Mouse (Mus musculus) bone marrow macrophage, adult 2 months (primary cell): ENCODE results near the gene Col11a2. TPM values are rescaled to one million over a fixed set of nuclear protein-coding genes. Genes with fewer than 3 reads are reported as not detected.

ENCODE experiments used
- H3K27ac ChIP-seq: 2 replicates; pipeline ENCODE4 v1.5.1; 2012; ENCODE audit warnings: low read depth, low read length; ENCODE audit not compliant: insufficient read depth
- H3K4me1 ChIP-seq: 2 replicates; pipeline ENCODE4 v1.6.1; 2012; ENCODE audit warnings: low read length; ENCODE audit not compliant: control insufficient read depth, insufficient read depth
- H3K4me3 ChIP-seq: 2 replicates; pipeline ENCODE4 v1.5.1; 2012; ENCODE audit warnings: mild to moderate bottlenecking, low read length, moderate library complexity; ENCODE audit not compliant: insufficient read depth
- CTCF ChIP-seq: IDR thresholded peaks from 2 replicates; pipeline ENCODE4 v1.5.1; 2012; ENCODE audit warnings: low read depth, mild to moderate bottlenecking, low read length, moderate library complexity
- POLR2A ChIP-seq: IDR thresholded peaks from 2 replicates; pipeline ENCODE4 v1.6.1; 2012; ENCODE audit warnings: mild to moderate bottlenecking, low read depth, low read length, borderline replicate concordance
- polyA plus RNA-seq: library from polyadenylated mRNA; stranded (reverse); fragments of >200 nt; gene quantifications from 2 replicates; pipeline ENCODE4 v1.2.4, GENCODE M21; 2012; ENCODE audit not compliant: missing spikeins, insufficient read depth, insufficient read length

Col11a2 gene
- polyA plus RNA-seq, 1 experiment = 0.51 TPM

DNA sequence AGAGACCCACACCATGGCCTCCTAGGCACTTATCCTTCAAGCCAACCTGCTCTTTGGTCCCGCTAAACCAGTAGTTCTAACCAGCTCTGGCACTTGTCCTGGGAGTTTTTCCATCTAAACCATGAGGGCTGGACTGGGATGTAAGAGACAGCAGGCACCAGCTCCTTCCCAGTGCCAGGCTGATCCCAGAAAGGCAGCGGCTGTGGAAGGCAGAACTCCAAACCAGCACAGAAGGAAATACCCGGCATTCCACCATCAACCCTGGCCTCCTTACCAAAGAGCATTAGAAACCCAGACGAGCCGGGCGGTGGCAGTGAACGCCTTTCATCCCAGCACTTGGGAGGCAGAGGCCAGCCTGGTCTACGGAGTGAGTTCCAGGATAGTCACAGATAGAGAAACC is 71.1 kb downstream of the Col11a2 start:
- no peak overlapping the region for H3K4me3 ChIP-seq
- peaks cover 16% of the 10 kb centered on the region for H3K4me1 ChIP-seq
- H3K27ac ChIP-seq = no peak overlapping the region
- TF ChIP-seq CTCF = no peak
- no peak for TF ChIP-seq POLR2A

DNA sequence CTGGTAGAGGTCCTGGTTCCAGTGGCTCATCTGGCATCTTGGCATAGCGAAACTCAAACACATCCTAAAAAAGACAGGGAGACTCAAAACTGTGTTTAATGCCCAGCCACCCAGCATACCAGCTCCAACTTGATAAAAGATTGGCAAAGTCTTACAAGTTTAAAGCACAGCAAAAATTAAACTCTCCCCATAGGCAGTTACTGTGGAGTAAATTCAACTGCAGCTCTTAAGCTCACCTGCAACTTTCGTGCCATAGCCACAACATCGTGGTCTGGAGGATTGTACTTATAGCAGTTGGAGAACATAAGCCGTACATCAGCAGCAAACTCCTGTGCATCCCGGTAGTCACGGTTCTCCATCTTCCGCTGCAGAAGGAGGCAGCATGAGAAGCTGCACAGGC is 74.9 kb downstream of the Col11a2 start:
- H3K4me3 ChIP-seq = no peak overlapping the region
- no peak overlapping the region for H3K27ac ChIP-seq
- no peak for TF ChIP-seq POLR2A
- TF ChIP-seq CTCF = no peak
- H3K4me1 ChIP-seq = peaks cover 22% of the 10 kb centered on the region

Other genes with a start within 250 kb of the Col11a2 start
- 27.5 and 33.3 TPM in 2 replicates for gene Kank3, start 228.9 kb upstream of the Col11a2 start, polyA plus RNA-seq
- gene Rps28, start 214.9 kb upstream of the Col11a2 start, polyA plus RNA-seq = 1,369 and 1,530 TPM in 2 replicates
- 197 and 199 TPM in 2 replicates for gene Ndufa7, start 214.9 kb upstream of the Col11a2 start, polyA plus RNA-seq
- 4.4 TPM in 2 replicates for gene Cd320, start 196.3 kb upstream of the Col11a2 start, polyA plus RNA-seq
- gene Gm7029, start 165.6 kb upstream of the Col11a2 start, polyA plus RNA-seq = not detected in 2 replicates
- 35.5 and 36.3 TPM in 2 replicates for gene Kifc1, start 148.8 kb upstream of the Col11a2 start, polyA plus RNA-seq
- 3.5 and 6.4 TPM in 2 replicates for gene Platr17, start 134.3 kb upstream of the Col11a2 start, polyA plus RNA-seq
- 58.1 and 69.3 TPM in 2 replicates for gene Daxx, start 130.0 kb upstream of the Col11a2 start, polyA plus RNA-seq
- gene Tapbp, start 123.5 kb upstream of the Col11a2 start, polyA plus RNA-seq = 389 and 454 TPM in 2 replicates
- gene Zbtb22, start 123.5 kb upstream of the Col11a2 start, polyA plus RNA-seq = 21.8 and 24.0 TPM in 2 replicates
- 209 and 216 TPM in 2 replicates for gene Rgl2, start 109.9 kb upstream of the Col11a2 start, polyA plus RNA-seq
- gene Pfdn6, start 99.1 kb upstream of the Col11a2 start, polyA plus RNA-seq = 54.1 and 54.9 TPM in 2 replicates
- gene Wdr46, start 98.8 kb upstream of the Col11a2 start, polyA plus RNA-seq = 10.1 and 10.2 TPM in 2 replicates
- gene B3galt4, start 87.9 kb upstream of the Col11a2 start, polyA plus RNA-seq = 8.3 and 8.7 TPM in 2 replicates
- gene Vps52, start 83.6 kb upstream of the Col11a2 start, polyA plus RNA-seq = 41.3 and 49.7 TPM in 2 replicates
- gene Rps18, start 83.4 kb upstream of the Col11a2 start, polyA plus RNA-seq = 1,144 and 1,230 TPM in 2 replicates
- gene H2-K1, start 39.1 kb upstream of the Col11a2 start, polyA plus RNA-seq = 2,635 and 2,812 TPM in 2 replicates
- 22.8 and 22.9 TPM in 2 replicates for gene Ring1, start 14.8 kb upstream of the Col11a2 start, polyA plus RNA-seq
- gene H2-Ke6, start 11.4 kb upstream of the Col11a2 start, polyA plus RNA-seq = 64.2 and 78.0 TPM in 2 replicates
- 62.3 and 70.1 TPM in 2 replicates for gene Slc39a7, start 7.8 kb upstream of the Col11a2 start, polyA plus RNA-seq
- gene Rxrb, start 7.6 kb upstream of the Col11a2 start, polyA plus RNA-seq = 50.2 and 51.9 TPM in 2 replicates
- 0.88 TPM in 1 of 2 replicates, not detected in the other for gene H2-Oa, start 52.9 kb downstream of the Col11a2 start, polyA plus RNA-seq
- gene H2-DMa, start 80.1 kb downstream of the Col11a2 start, polyA plus RNA-seq = 206 and 214 TPM in 2 replicates
- 156 and 185 TPM in 2 replicates for gene Brd2, start 83.2 kb downstream of the Col11a2 start, polyA plus RNA-seq
- gene H2-DMb2, start 103.9 kb downstream of the Col11a2 start, polyA plus RNA-seq = 3.0 and 4.9 TPM in 2 replicates
- gene H2-DMb1, start 113.6 kb downstream of the Col11a2 start, polyA plus RNA-seq = 232 and 258 TPM in 2 replicates
- 56.2 and 60.8 TPM in 2 replicates for gene Tap1, start 148.1 kb downstream of the Col11a2 start, polyA plus RNA-seq
- gene Psmb9, start 148.3 kb downstream of the Col11a2 start, polyA plus RNA-seq = 134 TPM in 2 replicates
- gene Psmb8, start 158.3 kb downstream of the Col11a2 start, polyA plus RNA-seq = 201 and 204 TPM in 2 replicates
- 51.8 and 56.6 TPM in 2 replicates for gene Tap2, start 164.1 kb downstream of the Col11a2 start, polyA plus RNA-seq
- 1.9 and 2.0 TPM in 2 replicates for gene H2-Ob, start 199.5 kb downstream of the Col11a2 start, polyA plus RNA-seq
- gene H2-Ab1, start 218.3 kb downstream of the Col11a2 start, polyA plus RNA-seq = 1,609 and 1,701 TPM in 2 replicates
- 2,467 and 2,568 TPM in 2 replicates for gene H2-Aa, start 248.4 kb downstream of the Col11a2 start, polyA plus RNA-seq